Mouse (Mus musculus) liver, embryonic 13.5 days (tissue): ENCODE measurements at regions not wholly inside any gene's neighbourhood (a gene's known extent, or its start where the extent isn't known, plus 50 kb on each side); places are given as distances from the start of the nearest gene placed in this dataset.

Source experiments
- ATAC-seq: fragments of 200-750 bp; cut with Nextera tagmentation; 2 replicates; pipeline ENCODE4 v1.8.0; 2017; ENCODE audit warnings: low read depth, mild to moderate bottlenecking, moderate number of reproducible peaks, moderate library complexity
- DNase-seq: peaks from one replicate; pipeline ENCODE4 v3.0.0; 2022
- H3K27ac ChIP-seq: fragments of 300-500 bp; sonication (generic); 2 replicates; pipeline ENCODE4 v1.5.1; 2015; ENCODE audit warnings: moderate library complexity, mild to moderate bottlenecking, inconsistent platforms
- H3K27me3 ChIP-seq: fragments of 300-500 bp; sonication (generic); 2 replicates; pipeline ENCODE4 v1.6.1; 2015; ENCODE audit warnings: mild to moderate bottlenecking, inconsistent platforms
- H3K36me3 ChIP-seq: fragments of 300-500 bp; sonication (generic); 2 replicates; pipeline ENCODE4 v1.6.1; 2015; ENCODE audit warnings: mild to moderate bottlenecking, inconsistent platforms
- H3K4me1 ChIP-seq: fragments of 300-500 bp; sonication (generic); replicated peaks from 2 replicates; pipeline ENCODE4 v1.6.1; 2015; ENCODE audit warnings: inconsistent platforms
- H3K4me2 ChIP-seq: fragments of 300-500 bp; sonication (generic); 2 replicates; pipeline ENCODE4 v1.6.1; 2015; ENCODE audit warnings: inconsistent platforms, mild to moderate bottlenecking, moderate library complexity
- H3K4me3 ChIP-seq: fragments of 300-500 bp; sonication (generic); replicated peaks from 2 replicates; pipeline ENCODE4 v1.5.1; 2015; ENCODE audit warnings: mild to moderate bottlenecking, inconsistent platforms
- H3K9ac ChIP-seq: fragments of 300-500 bp; sonication (generic); 2 replicates; pipeline ENCODE4 v1.6.1; 2015; ENCODE audit warnings: mild to moderate bottlenecking, inconsistent platforms
- H3K9me3 ChIP-seq: fragments of 300-500 bp; sonication (generic); replicated peaks from 2 replicates; pipeline ENCODE4 v1.6.1; 2016; ENCODE audit warnings: inconsistent platforms
- WGBS: fragments of 180-500 bp; shearing (Covaris S2); methylation state at CpG from one replicate; pipeline ENCODE4 v1.1.7; 2015; ENCODE audit not compliant: insufficient replicate concordance; 5-methylcytosine and 5-hydroxymethylcytosine counted together

DNA sequence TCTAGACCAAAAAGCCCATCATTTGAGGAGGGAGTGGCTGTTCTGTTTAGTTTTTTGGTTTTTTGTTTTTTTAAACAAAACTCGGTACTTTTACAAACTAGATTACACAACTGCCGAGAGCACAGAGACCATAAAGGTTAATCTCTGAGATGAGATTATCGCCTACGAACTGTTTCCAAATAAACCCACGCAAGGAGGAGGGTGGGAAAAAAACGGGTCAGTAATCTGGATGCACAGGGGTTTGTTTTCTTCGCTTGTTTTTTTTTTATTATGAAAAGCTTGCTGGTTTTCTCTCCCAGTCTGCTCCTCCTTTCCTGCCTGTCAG lies 316.9 kb downstream of the Parp8 start:
- no peak for ATAC-seq
- Histone ChIP-seq H3K36me3 (no peaks in the 10 kb centered on the region), H3K4me3 (no peak overlapping the region), H3K27ac (no peak overlapping the region), H3K27me3 (peaks cover 86% of the 10 kb centered on the region), H3K9me3 (no peaks in the 10 kb centered on the region), H3K4me2 (no peak overlapping the region), H3K4me1 (no peaks in the 10 kb centered on the region), H3K9ac (no peak overlapping the region)
- WGBS: under 1% methylated on average over 7 of the region's 7 CpGs
- no peak for DNase-seq

GRCm38 (mm10) chr13:116707621-116708455 lies 317.5 kb downstream of the Parp8 start:
- H3K27ac ChIP-seq: no peak overlapping the region
- H3K9me3 ChIP-seq: no peaks in the 10 kb centered on the region
- no peaks in the 10 kb centered on the region for H3K36me3 ChIP-seq
- 5% methylated on average over 20 of the region's 20 CpGs for WGBS
- peaks cover 87% of the 10 kb centered on the region for H3K27me3 ChIP-seq
- DNase-seq (no peak), ATAC-seq (no peak)
- H3K4me2 ChIP-seq: no peak overlapping the region
- no peaks in the 10 kb centered on the region for H3K4me1 ChIP-seq
- H3K9ac ChIP-seq: no peak overlapping the region
- no peak overlapping the region for H3K4me3 ChIP-seq

- ATAC-seq (no peak), DNase-seq (no peak)
- Histone ChIP-seq H3K9ac (no peak overlapping the region), H3K4me2 (no peak overlapping the region), H3K4me1 (no peaks in the 10 kb centered on the region), H3K27me3 (peaks cover 80% of the 10 kb centered on the region), H3K9me3 (no peaks in the 10 kb centered on the region), H3K27ac (no peak overlapping the region), H3K36me3 (no peaks in the 10 kb centered on the region), H3K4me3 (no peak overlapping the region)
- WGBS: 6% methylated on average over 18 of the region's 18 CpGs
Measured at GRCm38 (mm10) chr13:116706401-116707330, 318.7 kb downstream of the Parp8 start.

- Histone ChIP-seq H3K4me3 (peak overlapping the region; percentile 25), H3K36me3 (no peaks in the 10 kb centered on the region), H3K4me2 (peak overlapping the region; percentile 33), H3K4me1 (no peaks in the 10 kb centered on the region), H3K27me3 (peaks cover 72% of the 10 kb centered on the region), H3K27ac (no peak overlapping the region), H3K9me3 (no peaks in the 10 kb centered on the region), H3K9ac (no peak overlapping the region)
- DNase-seq (no peak), ATAC-seq (no peak)
- 2% methylated on average over 39 of the region's 39 CpGs for WGBS
Measured at GRCm38 (mm10) chr13:116705611-116706386, 319.5 kb downstream of the Parp8 start.

DNA sequence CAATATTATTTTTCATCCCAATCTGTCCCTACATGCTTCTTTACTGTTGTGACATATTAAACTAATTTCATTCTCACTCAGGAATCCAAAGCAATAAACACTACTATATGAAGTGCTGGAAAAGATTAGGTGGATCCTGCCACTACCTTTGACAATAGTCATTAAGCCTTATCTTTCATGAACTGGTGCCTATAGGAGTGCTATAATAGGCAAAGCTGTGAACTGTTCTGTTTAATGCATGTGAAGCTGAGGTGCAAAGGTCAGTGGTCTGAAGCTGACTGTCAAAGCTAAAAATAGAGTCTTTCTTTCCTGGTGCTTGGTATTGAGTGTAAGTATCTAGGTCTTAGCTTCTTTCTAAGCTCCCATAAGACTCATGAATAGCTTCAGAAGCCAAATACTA lies 336.6 kb downstream of the Parp8 start:
- no peak overlapping the region for H3K4me3 ChIP-seq
- H3K27ac ChIP-seq: no peak overlapping the region
- H3K27me3 ChIP-seq: no peaks in the 10 kb centered on the region
- ATAC-seq (no peak), DNase-seq (no peak)
- H3K9me3 ChIP-seq: no peaks in the 10 kb centered on the region
- no peaks in the 10 kb centered on the region for H3K36me3 ChIP-seq
- H3K4me1 ChIP-seq: no peaks in the 10 kb centered on the region
- H3K4me2 ChIP-seq: no peak overlapping the region
- no peak overlapping the region for H3K9ac ChIP-seq
